Mouse (Mus musculus) WW6 (cell line): Measurements from ENCODE around the gene Tysnd1.
A peak's percentile ranks its signal among the peaks of the same experiment; 100 is the strongest.

Experiments
- DNase-seq: peaks from one replicate; pipeline ENCODE4 v3.0.0-alpha.2; 2013; ENCODE audit warnings: low read depth, low spot score

Gene Tysnd1

DNA sequence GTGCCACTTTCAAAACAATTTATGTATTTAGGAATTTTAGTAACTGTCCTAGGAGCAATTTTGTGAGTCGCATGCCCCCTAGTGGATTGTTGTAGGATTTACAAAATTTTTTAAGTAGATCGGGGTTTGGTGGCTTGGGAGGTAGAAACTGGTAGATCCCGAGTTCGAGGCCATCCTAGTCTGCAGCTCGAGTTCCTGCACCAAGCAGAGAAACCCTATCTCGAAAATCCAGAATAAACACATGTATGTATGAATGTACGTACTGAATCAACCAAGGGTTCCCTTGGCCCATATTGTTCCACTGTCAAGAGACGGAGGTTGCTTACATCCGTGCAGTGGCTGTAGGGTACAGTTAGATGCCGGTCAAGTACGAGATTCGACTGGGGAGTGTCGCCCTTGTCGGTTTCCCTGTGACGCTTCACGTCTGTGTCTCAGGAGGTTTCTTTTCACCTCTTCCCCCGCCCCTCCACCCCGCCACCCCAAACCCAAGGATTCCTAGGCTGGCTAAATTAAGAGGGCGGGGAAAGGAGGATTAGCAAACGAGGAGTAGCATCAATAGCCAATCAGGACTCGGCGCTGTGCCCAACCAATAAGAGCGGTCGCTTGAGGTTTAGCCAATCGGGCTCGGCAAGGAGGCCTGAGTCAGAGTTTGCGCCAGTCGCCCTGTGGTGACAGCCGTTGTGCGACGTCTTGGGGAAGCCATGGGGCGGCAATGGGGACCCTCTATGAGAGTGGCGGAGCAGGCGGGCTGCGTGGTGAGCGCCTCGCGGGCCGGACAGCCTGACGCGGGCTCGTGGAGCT, at the start of gene Tysnd1:
Tysnd1 (plus strand) TSS at position 645 of the 801 bp plus-strand sequence.
- DNase-seq, result peak; percentile 90

DNA sequence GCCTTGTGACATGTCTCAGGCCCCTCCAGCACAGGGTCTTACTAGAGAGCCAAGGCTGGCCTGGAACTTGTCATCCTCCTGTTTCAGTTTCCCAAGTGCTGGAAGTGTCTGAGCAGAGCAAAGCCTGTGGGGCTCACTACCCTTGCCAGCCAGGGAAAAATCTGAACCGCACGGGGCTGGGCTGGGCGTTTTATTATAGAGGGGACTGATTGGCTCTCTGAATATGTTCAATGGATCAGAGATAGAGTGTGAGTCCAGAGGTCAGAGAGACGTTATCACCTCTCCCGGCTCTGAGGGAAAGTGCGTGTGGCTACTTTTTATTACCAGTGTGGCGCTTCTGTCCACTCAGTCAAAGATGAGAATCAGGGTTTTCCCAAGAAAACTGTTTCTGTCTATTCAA, 48.8 kb upstream of the Tysnd1 start:
- DNase-seq, result no peak

DNA sequence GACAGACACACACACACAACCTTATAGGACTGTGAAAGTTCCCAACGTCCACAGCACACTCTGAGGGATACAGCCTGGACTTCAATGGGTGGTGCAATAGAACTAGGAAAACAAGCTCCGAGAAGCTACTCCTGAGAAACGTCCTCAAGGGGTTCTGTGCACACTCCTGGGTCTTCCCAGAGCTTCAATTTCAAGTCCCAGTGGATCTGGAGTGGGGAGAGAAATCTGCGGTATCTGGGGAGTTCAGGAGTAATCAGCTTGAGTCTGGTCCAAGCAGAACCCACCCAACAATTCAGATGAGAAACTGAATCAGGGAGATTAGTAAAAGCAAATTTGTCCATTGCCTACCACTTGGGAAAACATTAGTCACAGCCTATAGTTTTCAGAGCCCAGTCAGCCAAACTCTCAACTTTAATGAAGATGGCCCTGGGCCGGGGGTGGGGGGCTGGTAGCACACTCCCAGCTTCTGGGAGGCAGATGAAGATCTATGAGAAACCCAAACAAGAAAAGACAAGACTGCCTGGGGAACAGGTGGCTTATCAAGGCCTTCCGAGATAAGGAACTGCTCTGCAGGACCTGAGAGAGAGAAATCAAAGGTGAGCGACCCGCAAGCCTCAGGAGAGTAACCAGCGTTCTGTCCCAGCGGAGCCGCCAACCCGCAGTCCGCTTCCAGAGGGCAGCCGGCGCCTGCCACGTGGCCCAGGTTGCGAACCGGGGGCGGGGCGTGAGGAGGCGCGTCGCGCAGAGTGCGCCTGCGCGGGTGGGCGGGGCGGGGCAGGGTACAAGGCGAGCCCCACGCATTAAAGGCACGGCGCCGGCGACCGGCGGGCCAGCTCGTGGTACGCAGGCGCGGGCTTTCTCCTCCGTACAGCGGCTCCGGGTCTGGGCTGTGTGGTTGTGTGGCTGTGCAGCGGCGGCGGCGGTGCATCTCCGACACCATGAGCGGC, 47.3 kb upstream of the Tysnd1 start, which contains the start of gene Ppa1:
Ppa1 (plus strand) TSS at position 763 of the 947 bp plus-strand sequence.
- peak; percentile 73 for DNase-seq

DNA sequence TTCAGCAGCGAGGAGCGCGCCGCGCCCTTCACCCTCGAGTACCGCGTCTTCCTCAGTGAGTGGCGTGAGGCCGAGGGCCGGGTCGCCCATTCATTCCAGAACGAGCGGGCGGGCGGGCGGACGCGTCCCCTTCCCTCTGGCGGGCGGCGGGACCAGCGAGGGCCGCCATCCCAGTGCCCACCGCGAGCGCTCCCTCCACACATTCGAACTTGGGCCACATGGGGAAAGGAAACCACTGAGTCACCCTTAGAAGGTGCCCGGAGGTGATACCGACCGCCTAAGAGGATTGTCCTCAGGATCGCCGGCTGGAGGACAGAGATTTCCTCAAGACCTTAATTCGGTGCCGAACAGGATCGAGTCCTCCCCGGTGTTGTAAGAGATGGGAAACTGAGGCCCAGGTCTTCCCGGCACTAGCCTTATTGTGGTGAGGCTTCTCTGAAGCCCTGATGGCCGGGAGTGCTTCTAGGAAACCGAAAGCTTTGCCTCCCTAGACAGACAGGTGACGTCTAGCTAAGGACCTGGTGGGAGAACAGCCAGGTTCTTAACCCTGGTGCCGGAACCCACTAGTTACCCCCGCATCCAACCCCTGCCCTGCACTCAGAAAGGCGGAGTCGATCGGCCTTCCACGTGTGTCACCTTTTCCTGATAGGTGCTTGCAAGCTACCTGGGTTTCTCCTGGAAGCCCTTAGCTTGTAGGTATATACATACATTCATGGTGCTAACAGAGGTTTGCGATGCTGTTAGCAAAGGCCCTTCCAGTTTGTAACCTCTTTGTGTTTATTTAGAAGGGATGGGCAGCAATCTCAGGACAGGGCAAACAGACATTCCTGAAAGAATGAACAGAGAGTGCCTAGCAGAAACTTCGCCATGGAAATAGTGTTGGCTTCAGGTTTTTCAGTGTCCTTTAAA, 46.3 kb upstream of the Tysnd1 start:
- DNase-seq, result no peak

DNA sequence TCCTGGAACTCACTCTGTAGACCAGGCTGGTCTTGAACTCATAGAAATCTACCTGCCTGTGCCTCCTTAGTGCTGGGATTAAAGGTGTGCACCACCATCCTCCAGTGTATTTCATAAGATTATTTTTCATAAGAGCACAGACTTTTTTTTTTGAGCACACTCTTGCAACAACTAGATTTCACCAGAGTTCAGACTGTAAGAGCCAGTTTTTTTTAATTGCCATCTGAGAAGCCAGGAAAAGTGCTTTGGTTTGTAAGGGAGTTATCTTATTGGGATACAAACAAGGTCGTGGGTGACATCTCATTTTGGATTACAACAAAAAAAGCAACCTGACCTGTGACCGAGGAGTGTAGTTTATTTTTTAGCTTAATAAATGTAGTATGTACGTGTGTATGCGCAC, 41.2 kb upstream of the Tysnd1 start:
- DNase-seq, result no peak

DNA sequence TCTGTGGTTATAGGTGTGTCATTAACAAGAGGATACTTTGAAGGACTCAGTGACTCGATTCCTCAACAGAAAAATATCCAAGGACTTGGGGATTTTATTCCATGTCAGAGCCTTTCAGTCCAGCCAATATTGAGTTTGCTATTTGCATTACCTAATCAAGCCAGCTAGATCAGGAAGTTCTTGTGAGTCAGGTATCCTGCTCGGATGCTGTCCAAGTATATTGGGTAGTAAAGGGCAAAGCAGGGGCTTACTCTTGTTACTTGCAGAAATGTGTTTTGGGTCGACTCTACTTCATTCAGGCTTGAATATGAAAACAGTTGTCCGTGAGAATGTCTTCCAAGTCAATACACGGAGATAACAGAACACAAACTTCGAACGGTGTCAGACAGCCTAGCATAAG, 40.6 kb upstream of the Tysnd1 start:
- no peak for DNase-seq

DNA sequence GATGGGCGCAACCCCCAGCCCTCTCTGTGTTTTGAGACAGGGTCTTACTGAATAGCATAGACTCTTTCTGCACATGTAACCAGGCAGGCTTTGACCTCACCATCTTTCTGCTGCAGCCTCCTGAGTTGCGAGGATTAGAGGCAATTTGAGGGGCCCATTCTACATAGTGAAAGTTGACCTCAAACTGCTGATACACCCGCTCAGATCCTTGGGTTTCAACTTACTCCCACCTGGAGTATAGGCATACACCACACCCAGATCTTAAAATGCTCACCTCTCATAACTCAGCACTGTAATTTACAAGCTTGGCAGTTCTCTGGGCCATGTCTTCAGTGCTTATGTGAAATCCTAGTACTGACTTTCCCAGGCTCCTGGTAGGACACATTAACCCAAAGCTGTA, 40.1 kb upstream of the Tysnd1 start:
- no peak for DNase-seq

DNA sequence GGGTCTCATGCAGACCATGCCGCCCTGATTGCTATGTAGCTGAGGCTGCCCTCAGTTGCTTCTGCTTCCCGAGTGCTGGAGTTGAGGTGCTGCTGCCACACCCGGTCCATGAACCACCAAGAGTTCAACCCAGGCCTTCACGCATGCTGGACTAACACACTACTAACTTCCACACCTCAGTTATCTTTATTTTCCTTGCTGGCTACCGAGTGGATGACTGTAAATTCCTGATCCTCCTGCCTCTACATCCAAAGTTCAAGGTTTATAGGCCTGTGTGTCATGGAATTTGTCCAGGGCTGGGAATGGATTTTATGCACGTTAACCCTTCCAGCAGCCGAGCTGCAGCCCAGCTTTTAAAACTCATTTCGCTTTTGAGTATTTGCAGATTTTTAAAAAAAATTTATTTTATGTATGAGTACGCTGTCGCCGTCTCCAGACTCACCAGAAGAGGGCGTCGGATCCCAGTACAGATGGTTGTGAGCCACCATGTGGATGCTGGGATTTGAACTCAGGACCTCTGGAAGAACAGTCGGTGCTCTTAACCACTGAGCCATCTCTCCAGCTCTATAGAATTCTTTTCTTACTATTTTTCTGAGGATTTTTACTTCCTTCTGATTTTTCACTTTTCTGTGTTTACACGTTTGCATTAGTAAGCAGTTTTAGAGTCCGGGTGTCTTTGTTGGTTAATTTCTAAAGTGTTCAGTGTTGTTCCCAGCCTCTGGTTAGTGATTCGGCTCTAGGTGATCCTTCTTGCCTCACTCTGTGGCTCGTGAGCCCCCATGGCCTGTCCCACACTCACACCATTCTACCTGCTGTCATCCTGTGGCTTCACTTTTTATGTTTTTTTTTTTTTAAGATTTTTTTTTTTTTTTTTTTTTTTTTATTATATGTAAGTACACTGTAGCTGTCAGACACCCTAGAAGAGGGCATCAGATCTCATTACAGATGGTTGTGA, 38.1 kb upstream of the Tysnd1 start:
- no peak for DNase-seq

DNA sequence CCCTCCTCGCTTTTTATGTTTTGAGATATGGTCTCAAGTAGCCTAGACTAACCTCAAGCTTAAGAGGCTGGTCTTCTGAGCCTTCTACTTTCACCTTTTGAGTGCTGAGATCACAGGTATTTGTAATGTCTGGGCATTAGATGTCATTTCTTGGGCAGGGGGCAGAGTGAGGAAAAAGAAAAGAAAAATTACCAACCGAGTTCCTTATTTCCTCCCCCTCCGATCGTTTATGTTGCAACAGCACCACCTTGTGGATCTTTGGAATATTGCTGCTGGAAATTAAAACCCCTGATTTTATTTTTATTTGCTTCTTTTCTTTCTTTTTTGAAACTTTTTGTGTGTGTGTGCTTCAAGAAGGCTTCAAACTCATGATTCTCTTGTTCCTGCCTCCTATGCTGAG, 37.3 kb upstream of the Tysnd1 start:
- DNase-seq, result no peak

DNA sequence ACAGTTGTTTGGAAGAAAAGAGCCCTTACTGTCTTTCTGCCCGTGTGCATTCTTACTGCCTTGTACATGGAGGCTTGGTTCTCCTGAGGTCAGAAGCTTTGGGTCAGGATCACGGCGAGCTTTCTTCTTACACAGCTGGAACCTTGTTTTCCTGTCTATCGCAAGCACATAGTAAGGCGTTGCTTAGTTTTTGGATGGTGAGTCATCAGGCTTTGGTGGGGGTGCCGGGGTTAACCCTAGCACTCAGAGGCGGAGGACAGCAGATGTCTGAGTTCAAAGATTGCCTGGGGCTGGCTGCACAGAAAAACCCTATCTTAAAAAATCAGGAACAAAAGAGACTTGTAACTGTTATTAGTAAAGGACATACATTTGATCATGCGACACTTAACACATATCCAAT, 33.4 kb upstream of the Tysnd1 start:
- no peak for DNase-seq

DNA sequence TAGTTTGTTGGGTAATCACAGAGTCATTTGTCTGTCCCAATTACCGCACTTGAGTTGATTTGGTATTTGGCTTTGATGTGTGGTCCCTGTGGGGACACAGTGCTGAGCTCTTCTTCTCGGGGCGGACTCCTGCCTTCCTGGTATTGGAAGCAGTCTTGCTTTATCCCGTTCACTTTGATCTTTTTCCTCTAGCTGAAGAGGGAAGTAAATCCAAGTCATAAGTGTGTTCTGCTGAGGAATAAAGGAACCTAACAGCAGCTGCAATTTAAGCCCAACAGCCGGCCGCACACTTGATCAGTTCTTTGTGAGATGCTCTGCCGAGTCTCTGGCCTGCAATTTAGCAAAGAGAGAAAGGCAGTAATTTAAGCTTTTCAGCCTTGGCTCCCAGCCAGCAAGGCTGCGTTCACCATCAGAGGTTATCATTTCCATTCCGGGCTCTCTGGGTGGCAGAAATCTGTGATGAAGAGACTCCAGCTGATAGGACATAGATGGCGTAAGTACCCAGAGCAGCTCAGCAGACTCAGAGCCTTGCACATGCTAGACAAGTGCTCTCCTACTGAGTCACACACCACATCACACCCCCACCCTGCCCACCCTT, 32.8 kb upstream of the Tysnd1 start:
- DNase-seq, result no peak

DNA sequence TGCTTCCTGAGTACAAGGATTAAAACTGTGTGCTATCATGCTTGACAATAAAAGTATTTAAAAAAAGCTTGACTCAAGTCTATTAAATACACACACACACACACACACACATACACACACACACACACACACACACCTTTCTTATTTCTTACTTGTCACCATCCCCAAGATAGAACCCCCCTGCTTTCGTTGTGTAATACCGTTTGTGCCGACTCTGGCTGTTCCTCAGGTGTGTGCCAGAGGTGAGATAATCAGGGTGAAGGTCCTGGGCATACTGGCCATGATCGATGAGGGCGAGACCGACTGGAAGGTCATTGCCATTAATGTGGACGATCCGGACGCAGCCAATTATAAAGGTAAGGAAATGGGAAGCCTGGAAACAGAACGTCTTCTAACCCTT, 30.2 kb upstream of the Tysnd1 start:
- DNase-seq, result no peak

DNA sequence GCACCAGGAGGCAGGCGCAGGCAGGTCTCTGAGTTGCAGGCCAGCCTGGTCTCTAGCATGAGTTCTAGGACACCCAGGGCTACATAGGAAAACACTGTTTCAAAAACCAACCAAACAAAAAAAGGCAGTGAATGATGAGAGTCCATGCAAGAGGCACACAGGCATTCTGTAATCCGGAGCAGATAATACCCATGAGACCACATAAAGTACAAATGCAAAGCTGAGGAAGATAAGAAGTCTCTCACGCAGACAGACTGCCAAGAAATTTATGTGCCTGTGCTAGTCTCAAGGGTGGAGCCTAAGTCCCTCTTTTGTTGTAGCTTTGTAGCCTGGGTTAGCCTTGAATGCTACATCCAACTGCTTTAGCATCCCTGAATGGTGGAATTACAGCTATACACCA, 29.7 kb upstream of the Tysnd1 start:
- no peak for DNase-seq

DNA sequence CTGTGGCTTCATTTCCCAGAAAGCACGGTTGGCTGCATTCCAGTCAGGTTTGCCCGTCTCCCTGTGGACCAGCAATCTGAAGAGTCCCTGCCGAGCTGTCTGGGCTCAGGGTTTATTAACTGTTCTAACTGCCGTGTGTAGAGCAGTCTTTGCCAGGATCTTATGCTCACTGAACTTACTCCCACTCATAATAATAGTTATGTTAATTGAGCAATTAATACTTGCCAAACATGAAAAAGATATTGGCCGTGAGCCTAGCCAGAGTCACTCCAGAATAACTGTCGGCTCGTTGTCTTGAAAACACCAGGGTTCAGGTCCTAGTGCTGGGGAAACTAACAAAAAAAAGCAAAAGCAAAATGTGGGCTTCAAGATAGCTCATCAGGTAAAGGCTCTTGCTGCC, 26.0 kb upstream of the Tysnd1 start:
- DNase-seq, result no peak

DNA sequence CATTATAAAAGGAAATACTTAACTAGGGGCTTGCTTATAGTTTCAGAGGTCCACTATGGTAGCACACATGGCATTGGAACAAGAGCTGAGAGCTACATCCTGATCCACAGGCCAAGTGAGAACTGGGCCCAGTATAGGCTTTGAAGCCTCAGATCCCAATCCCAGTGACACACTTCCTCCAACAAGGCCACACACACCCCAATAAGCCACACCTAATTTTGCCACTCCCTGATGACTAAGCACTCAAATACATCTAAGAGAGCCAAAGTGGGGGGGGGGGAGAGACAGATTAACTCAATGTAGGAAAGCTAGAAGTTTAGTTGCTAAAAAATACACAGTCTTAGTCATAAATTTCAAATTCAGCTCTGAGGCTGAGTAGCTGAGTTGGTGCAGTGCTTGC, 25.4 kb upstream of the Tysnd1 start:
- DNase-seq, result no peak

DNA sequence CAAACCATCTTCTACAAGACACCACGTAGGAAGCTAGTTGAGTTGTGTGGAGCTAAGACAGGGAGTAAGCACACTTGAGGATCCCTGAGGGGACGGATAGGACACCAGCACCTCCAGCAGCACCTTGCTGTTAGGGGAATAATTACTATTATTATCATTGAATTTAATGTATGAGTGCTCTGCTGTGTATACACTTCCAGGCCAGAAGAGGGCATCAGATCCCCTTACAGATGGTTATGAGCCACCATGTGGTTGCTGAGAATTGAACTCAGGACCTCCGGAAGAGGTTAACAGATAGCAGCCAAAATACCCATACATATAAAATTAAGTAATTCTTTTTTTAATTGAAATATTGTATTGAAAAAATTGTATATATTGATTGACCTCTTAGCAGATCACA, 24.6 kb upstream of the Tysnd1 start:
- DNase-seq, result no peak

DNA sequence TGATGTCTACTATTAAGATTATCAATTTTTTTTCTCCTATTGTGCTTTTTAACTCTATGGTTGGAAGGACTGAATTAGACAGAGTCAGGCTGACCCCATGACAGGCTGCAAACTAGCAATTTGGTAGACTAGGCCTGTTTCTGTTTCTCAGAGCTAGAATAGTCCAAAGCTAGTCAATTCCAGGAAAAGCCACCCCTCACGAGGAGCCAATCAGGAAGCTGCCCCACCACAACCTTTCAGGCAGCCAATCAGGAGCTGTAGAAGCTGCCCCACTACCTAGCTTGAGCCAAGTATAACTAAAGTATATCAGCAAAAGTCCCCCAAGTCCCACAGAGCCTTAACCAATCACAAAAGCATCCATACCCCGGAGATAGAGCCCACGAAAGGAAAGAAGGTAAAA, 19.4 kb upstream of the Tysnd1 start:
- no peak for DNase-seq

DNA sequence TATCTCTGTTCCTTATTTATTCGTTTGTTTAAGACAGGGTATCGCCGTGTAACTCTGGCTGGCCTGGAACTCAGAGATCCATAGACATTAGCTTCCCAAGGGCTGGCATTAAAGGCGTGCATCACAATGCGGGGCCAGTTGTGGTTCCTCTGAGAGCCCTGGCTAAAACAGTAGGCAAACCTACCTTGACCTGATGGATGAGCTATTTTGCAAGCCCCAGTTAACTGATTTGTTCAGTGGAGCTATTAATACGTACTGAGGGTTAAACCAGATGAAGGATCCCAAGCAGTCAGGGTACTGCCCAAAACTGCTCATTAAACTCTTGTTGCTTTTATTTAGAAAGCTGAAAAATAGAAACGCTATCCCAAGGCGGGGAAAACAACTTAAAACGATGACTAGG, 15.8 kb upstream of the Tysnd1 start:
- no peak for DNase-seq

DNA sequence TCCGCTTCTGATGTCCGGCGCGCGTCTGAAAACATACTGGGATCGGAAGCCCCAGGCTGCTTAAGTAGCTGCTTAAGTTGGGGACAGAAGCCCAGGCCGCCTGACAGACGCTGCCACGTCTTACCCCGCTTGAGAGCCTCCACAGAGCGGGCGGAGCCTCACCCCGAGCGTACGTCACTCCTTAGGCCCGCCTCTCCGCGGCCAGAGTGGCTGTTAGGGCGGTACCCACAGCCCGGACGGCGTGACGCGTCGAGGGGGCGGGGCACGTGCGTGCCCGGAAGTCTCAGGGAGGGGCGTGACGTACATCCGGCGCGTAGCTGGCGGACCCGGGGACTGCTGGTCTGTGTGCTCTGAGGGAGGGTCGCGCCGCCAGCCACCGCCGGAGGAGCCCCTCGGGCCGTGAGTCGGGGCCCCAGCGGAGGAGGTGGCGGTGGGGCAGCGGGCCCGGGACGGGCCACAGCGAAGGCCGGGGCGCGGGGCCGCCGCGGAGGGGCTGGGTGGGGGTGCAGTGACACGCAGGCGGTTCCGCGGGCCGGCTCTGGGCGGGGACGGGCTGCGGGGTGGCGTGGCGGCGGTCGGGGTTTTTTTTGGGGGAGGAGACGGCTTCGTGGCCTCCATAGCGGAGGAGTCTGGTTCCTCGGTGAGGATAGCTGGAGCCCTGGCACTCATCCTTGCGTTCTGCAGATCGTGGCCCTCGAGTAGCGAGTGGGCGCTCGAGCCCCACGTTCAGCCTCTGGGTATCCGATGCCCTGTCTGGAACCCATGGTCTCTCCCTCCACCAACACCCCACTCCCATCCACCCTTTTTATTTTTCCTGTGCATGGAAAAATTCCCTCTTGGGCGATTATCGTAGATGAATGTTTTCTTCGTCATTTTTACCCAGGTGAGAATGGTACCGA, 15.1 kb upstream of the Tysnd1 start, which contains the start of gene Sar1a:
Sar1a (plus strand) TSS at position 285 of the 899 bp plus-strand sequence.
- DNase-seq, result peak; percentile 93
